Mouse (Mus musculus): Measurements from ENCODE around the gene Gls2. TPM values are rescaled to one million over a fixed set of nuclear protein-coding genes. Genes with fewer than 3 reads are reported as not detected.
A peak's percentile ranks its signal among the peaks of the same experiment; 100 is the strongest.

Gene Gls2
- polyA plus RNA-seq, 1 experiment from 2014 or later, result 1.7 TPM

- 61% methylated on average over 16 of the region's 16 CpGs for WGBS
- Histone ChIP-seq H3K36me3 (replicated peaks; ENCODE audit: control insufficient read depth, insufficient read depth) (no peaks in the 10 kb centered on the region), H3K4me3 (replicated peaks; ENCODE audit: low read length) (no peak overlapping the region), H3K27ac (no peak overlapping the region), H3K9ac (no peak overlapping the region), H3K9me3 (ENCODE audit: control insufficient read depth, low read length) (no peaks in the 10 kb centered on the region), H3K4me1 (replicated peaks; ENCODE audit: control insufficient read depth, insufficient read depth, low read length) (no peaks in the 10 kb centered on the region), H3K27me3 (ENCODE audit: control insufficient read depth, insufficient read depth, low read length) (no peaks in the 10 kb centered on the region), H3K4me2 (replicated peaks) (no peak overlapping the region)
- ATAC-seq (ENCODE audit: low FRiP score), result no peak
- DNase-seq (ENCODE audit: low spot score), result no peak
Observed at GRCm38 (mm10) chr10:128221533-128222286, 27.5 kb downstream of the Gls2 start.

- Histone ChIP-seq H3K4me1 (replicated peaks; ENCODE audit: control insufficient read depth, insufficient read depth, low read length) (no peaks in the 10 kb centered on the region), H3K9me3 (ENCODE audit: control insufficient read depth, low read length) (no peaks in the 10 kb centered on the region), H3K4me3 (replicated peaks; ENCODE audit: low read length) (no peak overlapping the region), H3K4me2 (replicated peaks) (no peak overlapping the region), H3K27me3 (ENCODE audit: control insufficient read depth, insufficient read depth, low read length) (no peaks in the 10 kb centered on the region), H3K36me3 (replicated peaks; ENCODE audit: control insufficient read depth, insufficient read depth) (no peaks in the 10 kb centered on the region), H3K9ac (no peak overlapping the region), H3K27ac (no peak overlapping the region)
- ATAC-seq (ENCODE audit: low FRiP score) (no peak), DNase-seq (ENCODE audit: low spot score) (no peak)
- 61% methylated on average over 5 of the region's 5 CpGs for WGBS
Observed at GRCm38 (mm10) chr10:128225064-128225463, 30.8 kb downstream of the Gls2 start.

DNA sequence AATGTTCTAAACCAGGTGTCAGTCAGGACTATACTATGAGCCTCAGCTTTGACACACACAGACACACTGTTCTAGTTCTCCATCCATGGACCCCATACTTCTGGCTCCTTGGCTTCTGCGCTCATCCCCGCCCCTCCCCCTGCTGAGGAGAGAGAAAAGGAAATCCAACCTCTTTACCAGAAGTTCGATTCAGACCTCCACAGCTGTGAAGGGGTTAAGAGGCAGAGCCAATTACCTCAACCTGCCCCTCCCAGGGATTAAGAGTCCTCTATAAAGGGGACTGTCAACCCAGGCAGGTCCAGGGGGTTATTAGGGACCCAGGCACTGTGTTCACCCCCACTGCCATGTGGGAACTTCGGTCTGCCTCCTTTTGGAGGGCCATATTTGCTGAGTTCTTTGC lies 31.3 kb downstream of the Gls2 start, which contains the start of gene Mip:
Mip (plus strand) TSS at position 301 of the 400 bp plus-strand sequence.
- no peak for DNase-seq (ENCODE audit: low spot score)
- Histone ChIP-seq H3K36me3 (replicated peaks; ENCODE audit: control insufficient read depth, insufficient read depth) (no peaks in the 10 kb centered on the region), H3K4me3 (replicated peaks; ENCODE audit: low read length) (no peak within 1 kb of the TSS), H3K4me1 (replicated peaks; ENCODE audit: control insufficient read depth, insufficient read depth, low read length) (no peaks in the 10 kb centered on the region), H3K27me3 (ENCODE audit: control insufficient read depth, insufficient read depth, low read length) (no peaks in the 10 kb centered on the region), H3K4me2 (replicated peaks) (no peak within 1 kb of the TSS), H3K9me3 (ENCODE audit: control insufficient read depth, low read length) (no peaks in the 10 kb centered on the region), H3K27ac (no peak within 1 kb of the TSS), H3K9ac (no peak within 1 kb of the TSS)
- WGBS, result 49% methylated on average over 4 of the region's 4 CpGs
- ATAC-seq (ENCODE audit: low FRiP score), result no peak

DNA sequence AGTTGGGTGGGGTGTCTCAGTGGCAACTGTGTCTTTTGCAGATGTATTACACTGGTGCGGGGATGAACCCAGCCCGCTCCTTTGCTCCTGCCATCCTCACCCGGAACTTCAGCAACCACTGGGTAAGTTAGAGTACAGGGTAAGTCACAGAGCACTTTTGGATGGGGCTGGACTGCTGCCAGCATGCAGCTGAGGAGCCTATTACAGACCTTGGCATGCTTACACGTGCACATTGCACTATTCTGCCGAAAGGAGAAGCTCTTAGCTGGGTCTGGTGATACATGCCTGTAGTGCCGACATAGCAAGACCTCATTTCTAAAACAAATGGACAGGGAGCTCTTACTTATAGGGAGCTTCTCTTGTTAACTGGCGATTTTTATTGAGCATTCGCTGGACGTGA lies 33.3 kb downstream of the Gls2 start:
- H3K9ac ChIP-seq, result no peak overlapping the region
- H3K4me1 ChIP-seq (replicated peaks; ENCODE audit: control insufficient read depth, insufficient read depth, low read length), result no peaks in the 10 kb centered on the region
- no peak overlapping the region for H3K4me3 ChIP-seq (replicated peaks; ENCODE audit: low read length)
- WGBS, result 90% methylated on average over 9 of the region's 9 CpGs
- ATAC-seq (ENCODE audit: low FRiP score) (no peak), DNase-seq (ENCODE audit: low spot score) (no peak)
- no peak overlapping the region for H3K4me2 ChIP-seq (replicated peaks)
- H3K36me3 ChIP-seq (replicated peaks; ENCODE audit: control insufficient read depth, insufficient read depth), result no peaks in the 10 kb centered on the region
- no peaks in the 10 kb centered on the region for H3K9me3 ChIP-seq (ENCODE audit: control insufficient read depth, low read length)
- H3K27me3 ChIP-seq (ENCODE audit: control insufficient read depth, insufficient read depth, low read length), result no peaks in the 10 kb centered on the region
- no peak overlapping the region for H3K27ac ChIP-seq

DNA sequence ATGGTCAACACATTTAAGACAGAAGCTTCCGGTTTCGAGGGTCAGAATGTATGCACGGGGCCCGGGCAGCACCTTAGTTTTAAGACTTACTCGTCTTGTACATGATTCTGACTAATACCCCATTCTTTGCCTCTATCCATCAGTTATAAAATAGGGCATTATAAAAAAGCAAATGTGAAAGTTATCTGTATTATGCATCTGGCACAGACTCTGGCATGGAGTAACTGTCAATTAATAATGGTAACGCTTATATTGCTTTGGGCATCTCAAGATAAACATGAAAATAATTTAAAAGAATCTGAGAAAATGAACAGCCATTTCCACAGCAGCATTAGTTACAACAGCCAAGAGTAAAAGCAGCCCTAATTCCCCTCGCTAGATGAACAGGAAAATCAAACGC lies 33.8 kb downstream of the Gls2 start:
- ATAC-seq (ENCODE audit: low FRiP score) (no peak), DNase-seq (ENCODE audit: low spot score) (no peak)
- Histone ChIP-seq H3K27me3 (ENCODE audit: control insufficient read depth, insufficient read depth, low read length) (no peaks in the 10 kb centered on the region), H3K9me3 (ENCODE audit: control insufficient read depth, low read length) (no peaks in the 10 kb centered on the region), H3K27ac (no peak overlapping the region), H3K36me3 (replicated peaks; ENCODE audit: control insufficient read depth, insufficient read depth) (no peaks in the 10 kb centered on the region), H3K4me1 (replicated peaks; ENCODE audit: control insufficient read depth, insufficient read depth, low read length) (0 out of 2 replicates have a peak, but pooled peaks cover 4% of the 10 kb centered on the region), H3K4me3 (replicated peaks; ENCODE audit: low read length) (no peak overlapping the region), H3K4me2 (replicated peaks) (no peak overlapping the region), H3K9ac (no peak overlapping the region)
- 93% methylated on average over 8 of the region's 8 CpGs for WGBS

DNA sequence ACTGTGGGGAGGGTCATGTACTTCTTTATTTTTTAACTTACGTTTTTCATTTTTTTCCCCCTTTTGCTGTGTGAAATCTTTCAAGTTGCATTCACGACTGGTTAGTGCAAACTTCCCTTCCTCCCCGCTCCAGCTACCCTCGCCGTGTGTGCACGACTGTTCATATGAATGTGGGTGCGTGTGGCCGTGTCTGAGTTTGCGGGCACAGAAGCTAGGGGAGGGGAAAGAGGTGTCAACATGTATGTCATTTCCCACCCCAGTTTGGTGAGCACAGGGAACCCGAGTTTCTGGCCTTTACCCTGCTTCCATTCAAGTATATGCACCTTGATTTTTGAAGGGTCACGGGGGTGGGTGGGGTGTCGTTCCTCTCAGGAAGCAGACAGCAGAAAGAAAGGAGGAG lies 36.3 kb downstream of the Gls2 start:
- Histone ChIP-seq H3K4me2 (replicated peaks) (no peak overlapping the region), H3K9ac (no peak overlapping the region), H3K4me1 (replicated peaks; ENCODE audit: control insufficient read depth, insufficient read depth, low read length) (0 out of 2 replicates have a peak, but pooled peaks cover 7% of the 10 kb centered on the region), H3K9me3 (ENCODE audit: control insufficient read depth, low read length) (no peaks in the 10 kb centered on the region), H3K27me3 (ENCODE audit: control insufficient read depth, insufficient read depth, low read length) (no peaks in the 10 kb centered on the region), H3K36me3 (replicated peaks; ENCODE audit: control insufficient read depth, insufficient read depth) (no peaks in the 10 kb centered on the region), H3K4me3 (replicated peaks; ENCODE audit: low read length) (no peak overlapping the region), H3K27ac (no peak overlapping the region)
- no peak for ATAC-seq (ENCODE audit: low FRiP score)
- WGBS, result 82% methylated on average over 12 of the region's 12 CpGs
- no peak for DNase-seq (ENCODE audit: low spot score)

GRCm38 (mm10) chr10:128231146-128231545 lies 36.9 kb downstream of the Gls2 start:
- H3K9me3 ChIP-seq (ENCODE audit: control insufficient read depth, low read length), result no peaks in the 10 kb centered on the region

GRCm38 (mm10) chr10:128231697-128232419 lies 37.6 kb downstream of the Gls2 start, which contains the start of gene Timeless:
TSS of gene Timeless (plus strand) at chr10:128232065.
- Histone ChIP-seq H3K9me3 (ENCODE audit: control insufficient read depth, low read length) (no peaks in the 10 kb centered on the region), H3K36me3 (replicated peaks; ENCODE audit: control insufficient read depth, insufficient read depth) (no peaks in the 10 kb centered on the region), H3K9ac (peak within 1 kb of the TSS; percentile 61), H3K27me3 (ENCODE audit: control insufficient read depth, insufficient read depth, low read length) (no peaks in the 10 kb centered on the region), H3K4me3 (replicated peaks; ENCODE audit: low read length) (peak within 1 kb of the TSS; percentile 76), H3K4me1 (replicated peaks; ENCODE audit: control insufficient read depth, insufficient read depth, low read length) (0 out of 2 replicates have a peak, but pooled peaks cover 7% of the 10 kb centered on the region), H3K4me2 (replicated peaks) (peak within 1 kb of the TSS; percentile 60), H3K27ac (peak within 1 kb of the TSS; percentile 86)
- ATAC-seq (ENCODE audit: low FRiP score) (peak; percentile 93), DNase-seq (ENCODE audit: low spot score) (peak; percentile 84)
- WGBS, result under 1% methylated on average over 57 of the region's 58 CpGs

More at GRCm38 (mm10) chr10:128231146-128231545, 36.9 kb downstream of the Gls2 start:
- Histone ChIP-seq H3K4me1 (replicated peaks; ENCODE audit: control insufficient read depth, insufficient read depth, low read length) (0 out of 2 replicates have a peak, but pooled peaks cover 7% of the 10 kb centered on the region), H3K4me3 (replicated peaks; ENCODE audit: low read length) (peak overlapping the region; percentile 76), H3K4me2 (replicated peaks) (peak overlapping the region; percentile 60), H3K36me3 (replicated peaks; ENCODE audit: control insufficient read depth, insufficient read depth) (no peaks in the 10 kb centered on the region), H3K27me3 (ENCODE audit: control insufficient read depth, insufficient read depth, low read length) (no peaks in the 10 kb centered on the region), H3K27ac (no peak overlapping the region), H3K9ac (peak overlapping the region; percentile 61)
- no peak for DNase-seq (ENCODE audit: low spot score)
- no peak for ATAC-seq (ENCODE audit: low FRiP score)
- 28% methylated on average over 5 of the region's 5 CpGs for WGBS

GRCm38 (mm10) chr10:128232420-128232985 lies 38.2 kb downstream of the Gls2 start:
- no peak for ATAC-seq (ENCODE audit: low FRiP score)

More at GRCm38 (mm10) chr10:128232420-128232985, 38.2 kb downstream of the Gls2 start:
- peak overlapping the region; percentile 86 for H3K27ac ChIP-seq
- peak overlapping the region; percentile 60 for H3K4me2 ChIP-seq (replicated peaks)
- 0 out of 2 replicates have a peak, but pooled peaks cover 7% of the 10 kb centered on the region for H3K4me1 ChIP-seq (replicated peaks; ENCODE audit: control insufficient read depth, insufficient read depth, low read length)
- no peaks in the 10 kb centered on the region for H3K9me3 ChIP-seq (ENCODE audit: control insufficient read depth, low read length)
- H3K27me3 ChIP-seq (ENCODE audit: control insufficient read depth, insufficient read depth, low read length), result no peaks in the 10 kb centered on the region
- peak overlapping the region; percentile 61 for H3K9ac ChIP-seq
- no peaks in the 10 kb centered on the region for H3K36me3 ChIP-seq (replicated peaks; ENCODE audit: control insufficient read depth, insufficient read depth)
- H3K4me3 ChIP-seq (replicated peaks; ENCODE audit: low read length), result peak overlapping the region; percentile 76
- peak; percentile 80 for DNase-seq (ENCODE audit: low spot score)
- 1% methylated on average over 14 of the region's 14 CpGs for WGBS

Data from hindbrain, embryonic 14.5 days (tissue).